Mouse (Mus musculus) layer of hippocampus, adult 11-12 months (tissue): ENCODE measurements at regions not wholly inside any gene's neighbourhood (a gene's known extent, or its start where the extent isn't known, plus 50 kb on each side); places are given as distances from the start of the nearest gene placed in this dataset.

Experiments
- DNase-seq: peaks from one replicate; pipeline ENCODE4 v3.0.0; 2022; ENCODE audit warnings: low spot score

GRCm38 (mm10) chr1:126918876-126919275 lies 88.3 kb upstream of the Nckap5 start:
- no peak for DNase-seq

GRCm38 (mm10) chr1:126917872-126918271 lies 87.3 kb upstream of the Nckap5 start:
- DNase-seq = no peak

DNA sequence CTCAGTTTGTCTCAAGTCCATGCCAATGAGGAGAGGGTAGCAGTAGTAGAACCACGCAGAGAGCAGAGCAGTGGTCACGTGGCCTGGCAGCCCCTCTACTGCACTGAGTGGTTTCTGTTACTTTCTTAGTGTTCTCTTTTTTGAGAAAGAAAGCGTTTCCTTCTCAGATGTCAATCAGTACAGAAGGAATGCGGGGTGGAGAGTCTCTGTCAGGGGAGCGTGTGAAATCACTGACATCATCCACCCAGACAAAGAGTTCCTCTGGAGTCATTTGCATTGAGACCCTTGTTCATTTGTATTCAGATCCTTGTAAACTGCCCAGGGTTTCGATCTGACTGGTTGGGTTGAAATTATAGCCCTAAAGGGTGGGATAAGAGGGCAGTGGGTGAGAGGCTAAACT lies 85.8 kb upstream of the Nckap5 start:
- DNase-seq = no peak

GRCm38 (mm10) chr1:126911277-126912060 lies 80.9 kb upstream of the Nckap5 start:
- DNase-seq = no peak

- no peak for DNase-seq
Measured at GRCm38 (mm10) chr1:126907417-126907816, 76.8 kb upstream of the Nckap5 start.

DNA sequence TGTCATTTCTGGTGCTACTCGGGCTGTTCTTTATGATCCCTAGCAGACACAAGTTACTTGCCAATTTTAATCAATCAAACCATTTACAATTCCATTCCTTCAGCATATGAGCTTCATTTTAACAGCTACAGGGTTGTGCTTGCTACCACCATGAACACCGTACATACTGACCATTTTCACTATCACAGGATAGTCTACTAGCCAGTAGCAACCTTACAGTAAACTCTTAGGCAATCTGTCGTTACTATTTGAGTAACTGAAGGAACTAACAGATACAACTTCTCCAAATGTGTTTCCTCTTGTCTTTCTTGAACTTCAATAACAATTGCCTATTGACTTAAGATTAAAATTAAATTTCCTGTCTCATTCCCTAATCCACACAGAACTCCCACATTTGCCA lies 67.9 kb upstream of the Nckap5 start:
- DNase-seq = no peak

GRCm38 (mm10) chr1:126896895-126897294 lies 66.3 kb upstream of the Nckap5 start:
- DNase-seq = no peak

DNA sequence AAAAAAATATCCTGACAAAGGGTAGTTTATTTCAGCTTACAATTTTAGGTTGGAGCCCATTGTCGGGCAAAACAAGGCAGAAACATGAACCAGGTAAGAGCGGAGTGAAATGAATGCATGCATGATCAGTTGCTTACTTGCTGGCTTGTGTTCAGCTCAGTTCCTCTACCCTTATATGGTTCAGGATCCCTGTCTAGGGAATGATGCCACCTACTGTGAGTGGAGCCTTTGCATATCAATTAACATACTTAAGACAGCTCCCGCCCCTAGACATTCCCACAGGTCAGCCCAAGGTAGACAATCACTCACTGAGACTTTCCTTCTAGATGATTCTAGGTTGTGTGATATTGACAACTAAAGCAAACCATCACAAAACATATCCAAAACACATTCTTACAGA lies 50.2 kb upstream of the Nckap5 start:
- DNase-seq = no peak
